Mouse (Mus musculus) R1 (cell line): ENCODE measurements around the gene Itgb1.

ENCODE experiments used
- DNase-seq: peaks from one replicate; pipeline ENCODE4 v3.0.0-alpha.2; 2018; ENCODE audit warnings: low read depth, low spot score

Gene Itgb1

GRCm38 (mm10) chr8:128681970-128682369, 3.5 kb upstream of the Itgb1 start:
- no peak for DNase-seq

DNA sequence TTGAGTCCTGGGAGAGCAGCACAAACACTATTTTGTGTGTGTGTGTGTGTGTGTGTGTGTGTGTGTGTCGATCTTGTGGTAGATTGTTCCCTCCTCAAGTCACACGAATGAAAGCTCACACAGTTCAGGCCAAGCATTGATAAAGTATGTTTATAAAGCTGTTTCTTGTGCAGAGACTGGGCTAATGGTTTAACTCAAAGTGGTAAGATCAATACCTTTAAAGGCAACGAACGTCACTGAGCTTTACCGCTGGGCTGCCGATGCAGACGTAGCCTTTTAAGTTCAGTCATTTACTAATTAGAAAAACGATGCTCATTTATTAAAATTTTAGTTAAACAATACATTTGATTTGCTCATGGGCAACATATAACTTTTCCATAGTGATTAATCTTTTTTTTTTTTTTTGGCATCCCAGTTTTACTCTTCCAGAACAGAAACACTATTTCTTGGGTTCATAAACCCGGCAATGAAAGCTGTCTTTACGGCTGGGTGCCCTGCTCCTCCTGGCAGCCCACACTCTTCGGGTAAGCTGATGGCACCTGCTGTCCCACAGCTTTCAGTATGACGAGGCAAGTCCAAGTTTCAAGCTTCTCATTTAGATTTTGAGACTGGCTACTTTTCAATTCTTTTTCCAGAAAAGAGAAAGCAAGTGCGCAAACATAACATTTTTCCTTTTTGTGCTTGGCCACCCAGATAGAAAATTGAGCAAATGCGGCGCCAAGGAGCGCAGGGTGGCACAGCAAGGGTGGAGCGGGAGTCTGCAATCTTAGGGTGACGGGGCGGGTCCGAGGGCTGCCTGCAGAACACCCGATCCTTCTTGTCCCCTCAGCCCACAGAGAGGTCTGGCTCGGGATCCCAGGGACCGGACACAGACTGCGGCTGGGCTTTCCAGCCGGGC, 596 bp upstream of the Itgb1 start:
- DNase-seq = no peak

- DNase-seq = no peak
Observed at GRCm38 (mm10) chr8:128686429-128686990, 1.1 kb downstream of the Itgb1 start.

- no peak for DNase-seq
Observed at GRCm38 (mm10) chr8:128688679-128689078, 3.2 kb downstream of the Itgb1 start.

GRCm38 (mm10) chr8:128690056-128690455, 4.6 kb downstream of the Itgb1 start:
- DNase-seq = no peak

GRCm38 (mm10) chr8:128696701-128697397, 11.4 kb downstream of the Itgb1 start:
- no peak for DNase-seq

DNA sequence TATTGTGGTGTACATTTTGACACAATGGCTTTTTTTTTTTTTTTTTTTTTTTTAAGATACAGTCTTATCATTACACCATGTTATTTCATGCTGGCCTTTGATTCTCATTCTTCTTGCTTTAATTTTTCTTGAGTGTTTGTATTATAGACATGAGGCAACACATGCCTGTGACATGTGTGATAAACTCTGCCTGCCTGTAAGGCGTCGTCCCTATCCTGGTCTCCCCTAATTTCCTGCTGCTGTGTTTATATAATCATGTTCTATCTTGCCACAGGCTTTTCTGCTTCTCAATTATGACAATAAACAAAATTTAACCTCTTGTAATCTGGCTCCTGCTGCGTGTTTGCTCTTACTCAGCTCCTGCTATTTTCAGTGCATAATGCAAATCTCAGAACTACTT, 12.5 kb downstream of the Itgb1 start:
- no peak for DNase-seq

GRCm38 (mm10) chr8:128704376-128704775, 18.9 kb downstream of the Itgb1 start:
- DNase-seq = no peak

DNA sequence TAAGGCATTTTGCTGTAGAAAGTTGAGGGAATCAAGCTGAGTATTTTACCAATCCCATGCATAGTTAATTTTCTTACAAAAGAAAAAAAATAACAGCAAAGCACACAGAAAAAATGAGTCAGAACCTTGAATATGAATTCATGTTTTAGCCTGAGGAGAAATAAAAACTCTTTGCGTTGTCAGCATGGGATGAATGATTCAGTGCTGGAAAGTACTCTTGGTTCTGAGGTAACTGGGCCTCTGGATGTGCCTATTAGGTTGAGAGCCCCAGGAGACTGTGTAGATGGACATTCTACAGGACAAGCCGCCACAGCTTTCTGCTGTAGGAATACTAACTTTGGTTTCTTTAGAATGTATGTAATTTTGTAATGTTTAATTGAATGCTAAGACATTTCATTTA, 19.4 kb downstream of the Itgb1 start:
- no peak for DNase-seq

- peak; percentile 79 for DNase-seq
Observed at GRCm38 (mm10) chr8:128709261-128709660, 23.8 kb downstream of the Itgb1 start.

DNA sequence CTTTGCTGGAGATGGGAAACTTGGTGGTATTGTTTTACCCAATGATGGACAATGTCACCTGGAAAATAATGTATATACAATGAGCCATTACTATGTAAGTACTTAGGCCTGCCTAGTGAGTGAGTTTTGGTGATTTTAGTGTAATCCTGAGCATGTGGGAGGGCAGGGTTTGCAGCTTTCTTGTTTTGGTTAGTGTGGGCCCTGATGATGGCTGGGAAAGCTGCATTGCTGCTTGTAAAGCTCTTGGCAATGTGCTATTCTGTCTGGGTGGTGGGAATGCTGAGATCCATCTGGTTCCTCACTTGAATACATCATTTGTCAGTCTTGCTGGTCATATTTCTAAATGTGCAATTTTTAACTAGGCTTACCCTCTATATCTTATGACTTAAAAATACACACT, 30.7 kb downstream of the Itgb1 start:
- no peak for DNase-seq

DNA sequence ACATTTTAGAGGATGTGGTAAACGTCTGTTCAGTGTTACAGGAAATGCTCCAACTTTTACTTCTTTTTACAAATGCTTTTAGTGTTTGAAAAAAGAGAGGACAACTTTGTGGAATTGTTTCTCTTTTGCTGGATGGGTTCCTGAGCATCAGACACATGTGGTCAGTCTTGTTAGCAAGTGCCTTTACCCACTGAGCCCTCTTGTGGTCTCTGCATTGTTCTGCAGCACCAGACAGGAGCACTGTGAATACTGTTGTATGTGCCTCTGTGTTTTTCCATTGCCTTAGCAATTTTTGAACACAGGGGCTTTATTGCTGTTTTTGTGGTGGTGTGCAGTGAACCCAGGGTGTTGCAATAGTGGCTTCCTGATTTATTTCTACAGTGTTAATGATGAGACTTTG, 39.4 kb downstream of the Itgb1 start:
- DNase-seq = peak; percentile 42

DNA sequence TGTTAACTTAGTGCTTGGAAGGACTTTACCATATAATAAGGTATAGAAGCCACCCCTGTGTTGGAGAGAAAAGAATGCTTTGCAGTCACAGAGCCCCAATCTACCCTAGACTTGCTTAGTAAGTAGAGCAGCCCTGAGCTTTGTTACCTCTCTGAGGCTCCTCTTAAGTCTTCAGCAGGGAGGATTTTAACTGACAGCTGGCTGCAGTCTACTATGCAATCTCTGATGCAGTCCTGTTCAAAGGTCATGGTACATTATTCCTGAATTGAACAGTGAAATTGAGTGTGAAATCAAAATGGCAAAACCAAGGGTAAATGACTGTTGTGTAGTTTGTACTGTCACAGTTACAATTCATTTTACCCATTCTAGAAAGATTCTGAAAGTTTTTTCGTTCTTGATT, 41.8 kb downstream of the Itgb1 start:
- no peak for DNase-seq

DNA sequence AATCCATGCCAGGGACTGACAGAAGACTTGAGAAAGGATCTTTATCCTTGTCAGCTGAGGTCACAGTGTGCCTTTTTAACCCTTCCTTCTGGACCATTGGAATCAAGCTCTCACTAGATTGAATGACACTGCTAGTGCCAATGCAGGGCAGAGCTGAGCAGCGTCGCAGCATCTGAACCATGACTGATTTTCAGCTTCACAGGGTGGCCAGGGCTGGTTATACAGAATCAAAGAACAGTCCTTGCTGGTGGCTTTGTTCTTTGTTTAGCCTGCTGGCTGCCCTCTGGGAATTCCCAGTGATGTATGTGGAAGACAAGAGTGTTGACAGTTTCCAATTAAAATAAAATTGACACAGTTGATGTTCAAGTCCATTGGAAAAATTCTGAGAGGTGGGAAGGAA, 46.8 kb downstream of the Itgb1 start:
- DNase-seq = no peak

- no peak for DNase-seq
Observed at GRCm38 (mm10) chr8:128734118-128734517, 48.7 kb downstream of the Itgb1 start.

- DNase-seq = no peak
Observed at GRCm38 (mm10) chr8:128735692-128736091, 50.2 kb downstream of the Itgb1 start.
